Mouse (Mus musculus): ENCODE results near the gene Bloc1s5.
"Not testable (repeated sequence)": the region's sequence is repeated elsewhere in the genome, so short reads cannot be mapped to it uniquely, and the experiment has no call there.

The Bloc1s5 gene

DNA sequence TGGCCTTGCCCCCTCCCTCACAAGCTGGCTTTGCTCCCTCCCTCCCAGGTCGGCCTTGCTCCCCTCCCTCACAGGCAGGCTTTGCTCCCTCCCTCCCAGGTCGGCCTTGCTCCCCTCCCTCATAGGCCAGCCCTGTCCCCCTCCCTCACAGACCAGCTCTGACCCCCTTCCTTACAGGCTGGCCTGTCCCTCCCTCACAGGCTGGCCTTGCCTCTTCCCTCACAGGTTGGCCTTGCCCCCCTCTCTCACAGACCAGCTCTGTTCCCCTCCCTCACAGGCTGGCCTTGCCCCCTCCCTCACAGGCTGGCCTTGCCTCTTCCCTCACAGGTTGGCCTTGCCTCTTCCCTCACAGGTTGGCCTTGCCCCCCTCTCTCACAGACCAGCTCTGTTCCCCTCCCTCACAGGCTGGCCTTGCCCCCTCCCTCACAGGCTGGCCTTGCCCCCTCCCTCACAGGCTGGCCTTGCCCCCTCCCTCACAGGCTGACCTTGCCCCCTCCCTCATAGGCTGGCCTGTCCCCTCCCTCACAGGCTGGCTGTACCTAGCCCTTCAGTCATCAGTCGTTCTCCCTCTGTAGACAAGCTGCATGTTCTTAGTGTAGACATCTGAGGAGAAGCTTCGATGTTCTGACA, 16.8 kb downstream of the Bloc1s5 start:
- in situ Hi-C loops (cut with MseI, MboI), result not testable (repeated sequence)

DNA sequence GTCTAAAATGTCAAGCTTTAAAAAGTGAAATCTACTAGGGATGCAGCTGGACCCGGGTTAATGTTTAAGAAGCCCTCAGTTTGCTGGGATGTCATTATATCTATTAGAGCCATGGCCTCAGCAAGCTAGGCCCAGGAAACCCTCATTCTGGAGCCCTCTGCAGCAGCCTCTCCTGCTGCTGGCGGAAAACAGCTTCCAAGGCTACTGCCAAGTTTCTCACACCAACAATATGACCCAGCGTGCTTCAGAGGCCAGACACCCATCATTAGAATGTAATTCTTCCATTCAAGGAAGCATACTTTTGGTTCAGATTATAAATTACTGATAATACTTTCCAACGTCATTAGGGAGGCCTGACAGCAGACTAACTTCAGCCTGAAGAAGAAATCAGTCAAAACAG, 18.0 kb downstream of the Bloc1s5 start:
- in situ Hi-C loops (cut with MseI, MboI), result no loop called here

DNA sequence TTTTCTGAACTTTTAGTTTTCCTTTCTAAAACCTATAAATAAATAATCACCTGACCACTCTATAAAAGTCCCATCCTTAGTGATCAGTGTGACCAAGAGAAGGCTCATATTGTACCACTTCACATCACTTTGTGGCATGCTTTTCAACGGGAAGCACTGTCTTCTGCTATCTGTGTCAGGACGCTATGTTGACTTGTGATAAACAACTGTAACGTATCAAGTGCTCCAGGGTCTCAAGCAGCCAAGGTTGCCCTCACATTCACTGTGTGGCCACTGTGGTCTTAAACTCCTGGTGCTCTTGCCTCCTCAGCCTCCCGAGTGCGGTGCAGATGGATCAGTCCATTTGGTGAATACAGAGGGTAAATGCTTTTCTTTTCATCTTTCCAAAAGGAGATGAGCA, 19.3 kb downstream of the Bloc1s5 start:
- in situ Hi-C loops (cut with MseI, MboI), result no loop called here

DNA sequence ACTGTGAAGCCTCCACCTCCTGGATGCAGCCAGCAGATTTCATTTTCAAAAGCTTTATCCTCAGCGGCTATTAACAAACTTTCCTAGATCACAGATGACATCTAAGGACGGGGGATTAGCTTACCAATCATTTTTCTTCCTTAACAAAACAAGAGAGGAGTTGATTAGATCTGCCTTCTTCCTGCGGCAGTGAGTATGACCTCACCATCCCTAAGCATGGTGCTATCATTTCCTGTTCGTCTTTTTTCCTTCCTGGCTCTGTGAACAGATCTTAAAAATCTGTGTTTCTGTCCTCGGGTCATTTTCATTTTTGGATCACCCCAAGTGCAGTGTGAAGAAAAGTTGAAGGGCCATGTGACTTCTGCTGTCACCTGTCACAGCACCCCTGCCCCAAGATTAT, 20.6 kb downstream of the Bloc1s5 start:
- in situ Hi-C loops (cut with MseI, MboI), result no loop called here

DNA sequence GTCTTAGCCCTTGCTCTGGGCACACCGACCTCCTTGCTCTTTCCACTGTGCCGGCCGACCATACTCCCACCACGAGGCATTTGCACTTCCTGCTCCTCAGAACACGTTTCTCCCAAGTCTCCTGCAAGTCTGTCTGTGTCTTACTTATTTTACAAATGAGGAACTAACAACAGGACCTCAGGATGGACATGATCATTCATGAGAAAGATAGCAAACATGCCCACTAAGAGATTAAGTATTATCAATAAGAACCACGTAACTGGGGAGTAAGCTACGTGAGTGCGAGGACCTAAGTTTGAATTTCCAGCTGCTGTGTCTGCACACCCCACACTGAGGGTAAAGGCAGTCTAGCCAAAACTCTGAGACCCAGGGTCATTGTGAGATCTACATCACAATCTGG, 21.3 kb downstream of the Bloc1s5 start:
- in situ Hi-C loops (cut with MseI, MboI), result no loop called here

DNA sequence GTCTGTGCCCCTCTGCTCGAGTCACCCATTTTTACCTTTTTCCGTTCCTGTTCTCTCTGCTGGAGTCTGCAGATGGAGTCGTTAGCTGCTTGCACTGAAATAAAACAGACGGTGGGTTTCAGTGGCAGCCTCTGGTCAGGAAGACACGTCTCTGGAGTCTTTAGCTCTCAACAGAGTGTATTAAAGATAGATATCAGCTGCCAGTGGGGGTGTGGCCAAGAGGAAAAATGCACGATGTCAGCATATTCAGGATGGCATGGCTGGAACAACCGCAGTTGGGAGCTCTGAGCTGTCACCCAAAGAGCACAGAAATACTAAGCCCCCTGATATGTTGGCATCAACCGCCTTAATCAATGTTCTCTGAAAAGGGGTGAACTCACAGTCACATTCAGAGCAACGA, 22.3 kb downstream of the Bloc1s5 start:
- in situ Hi-C loops (cut with MseI, MboI), result no loop called here

DNA sequence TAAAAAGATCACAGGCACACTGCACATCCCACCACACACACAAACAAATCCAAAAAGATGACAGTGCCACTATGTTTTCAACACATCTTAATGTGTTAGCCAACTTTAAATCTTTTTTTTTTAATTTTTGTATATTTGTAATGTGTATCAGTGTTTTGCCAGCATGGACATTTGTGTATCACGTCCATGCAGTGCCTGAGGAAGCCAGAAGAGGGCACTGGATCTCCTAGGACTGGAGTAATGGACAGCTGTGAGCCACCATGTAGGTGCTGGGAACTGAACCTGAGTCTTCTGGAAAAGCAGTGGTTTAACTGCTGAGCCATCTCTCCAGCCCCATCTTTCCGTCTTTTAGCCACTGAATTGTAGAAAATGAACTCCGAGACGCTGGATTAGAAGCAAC, 22.7 kb downstream of the Bloc1s5 start:
- in situ Hi-C loops (cut with MseI, MboI), result no loop called here

DNA sequence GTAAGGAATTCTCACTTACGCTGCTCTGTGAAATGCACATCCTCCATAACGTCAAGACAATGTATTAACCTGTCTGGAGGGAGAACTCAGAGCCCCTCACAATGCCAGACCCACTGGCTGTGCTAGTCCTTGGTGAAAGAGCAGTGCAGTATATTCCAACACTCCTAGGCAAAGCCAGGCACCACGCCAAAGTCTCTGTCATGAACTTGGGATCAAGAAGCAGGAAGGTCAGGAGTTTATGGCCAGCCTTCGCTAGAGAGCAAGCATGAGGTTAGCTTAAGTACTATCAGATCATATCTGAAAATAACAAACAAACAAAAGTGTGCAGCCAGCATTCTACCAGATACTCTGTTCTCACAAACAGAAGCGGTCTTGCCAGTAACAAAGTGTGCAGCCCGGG, 24.6 kb downstream of the Bloc1s5 start:
- in situ Hi-C loops (cut with MseI, MboI), result no loop called here

DNA sequence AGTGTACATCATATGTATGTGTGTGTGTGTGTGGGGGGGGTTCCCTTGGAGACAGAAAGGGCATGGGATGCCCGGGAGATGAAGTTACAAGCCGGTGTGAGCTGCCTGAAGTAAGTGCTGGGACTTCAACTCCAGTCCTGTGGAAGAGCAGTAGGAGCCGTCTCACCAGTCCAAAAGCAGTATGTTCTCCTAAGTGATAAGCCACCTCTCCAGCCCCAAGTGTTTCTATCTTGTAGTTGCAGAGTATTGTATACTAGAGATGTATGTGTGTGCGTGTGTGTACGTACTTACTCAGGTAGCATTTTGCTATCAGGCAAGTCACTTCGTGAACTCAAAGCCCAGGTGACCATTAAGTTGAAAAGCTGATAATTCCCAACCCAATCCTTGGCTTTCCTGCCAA, 27.8 kb downstream of the Bloc1s5 start:
- in situ Hi-C loops (cut with MseI, MboI), result no loop called here

DNA sequence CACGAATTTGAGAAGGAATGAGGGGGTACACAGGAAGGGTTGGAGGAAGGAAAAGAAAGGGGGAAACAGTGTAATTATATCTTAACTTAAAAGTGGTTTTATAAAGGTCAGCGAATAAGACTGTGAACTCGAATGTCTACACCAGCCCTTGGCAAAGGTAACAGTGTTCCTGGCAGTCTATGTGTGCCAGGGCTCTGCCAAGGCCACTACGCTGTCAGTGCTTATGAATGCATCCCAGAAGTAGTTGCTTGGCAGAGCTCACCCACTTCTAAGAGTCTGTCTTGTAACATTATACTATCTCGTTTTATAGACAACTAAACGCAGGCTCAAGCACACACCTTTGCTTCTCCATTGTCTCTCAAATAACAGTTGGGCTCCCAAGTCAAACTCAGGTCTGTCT, 29.6 kb downstream of the Bloc1s5 start:
- in situ Hi-C loops (cut with MseI, MboI), result no loop called here

DNA sequence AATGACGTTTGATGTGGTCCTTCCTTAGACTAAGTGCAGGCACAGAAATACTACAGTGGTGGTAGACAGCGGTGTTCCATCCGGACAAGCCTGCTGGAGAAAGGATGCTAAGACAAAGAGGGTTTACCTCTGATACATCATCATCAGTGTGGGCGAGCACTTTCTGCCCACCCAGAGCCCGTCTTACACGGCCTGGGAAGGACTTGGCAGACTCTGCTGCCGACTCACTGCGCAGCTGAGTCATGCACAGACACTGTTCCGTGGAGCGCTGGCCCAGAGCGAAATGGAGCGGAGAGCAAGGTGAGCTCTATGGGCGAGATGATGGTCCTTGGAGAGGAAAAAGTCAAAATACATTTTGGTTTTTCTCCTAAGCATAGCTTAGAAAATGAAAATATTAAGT, 31.9 kb downstream of the Bloc1s5 start:
- in situ Hi-C loops (cut with MseI, MboI), result no loop called here

DNA sequence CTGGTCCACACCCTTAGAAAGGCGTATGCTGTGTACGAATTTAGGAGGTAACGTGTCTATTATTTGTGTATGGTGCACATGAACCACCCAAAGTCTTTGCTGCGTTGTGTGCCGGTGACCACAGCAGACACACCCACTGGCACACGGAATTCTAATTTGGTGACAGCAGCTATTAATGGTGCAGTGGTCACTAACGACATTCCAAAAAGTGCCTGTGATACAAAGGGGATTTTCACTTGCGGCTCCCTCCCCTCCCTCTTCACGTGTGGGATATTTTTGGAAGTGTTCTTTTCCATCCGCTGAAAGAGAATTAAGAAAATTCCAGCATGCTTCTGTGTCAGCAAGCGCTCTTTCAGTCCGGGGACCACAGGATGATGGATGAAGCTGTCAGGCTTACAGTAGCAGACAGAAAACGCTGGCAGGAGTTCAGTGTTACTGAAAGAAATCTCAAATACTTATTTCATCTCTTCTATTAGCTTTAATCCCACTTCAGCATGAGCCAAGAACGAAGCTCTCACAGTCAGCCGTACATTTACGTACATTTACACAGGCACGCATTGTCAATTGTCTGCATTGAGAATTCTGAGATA, 32.6 kb downstream of the Bloc1s5 start:
- in situ Hi-C loops (cut with MseI, MboI), result no loop called here

DNA sequence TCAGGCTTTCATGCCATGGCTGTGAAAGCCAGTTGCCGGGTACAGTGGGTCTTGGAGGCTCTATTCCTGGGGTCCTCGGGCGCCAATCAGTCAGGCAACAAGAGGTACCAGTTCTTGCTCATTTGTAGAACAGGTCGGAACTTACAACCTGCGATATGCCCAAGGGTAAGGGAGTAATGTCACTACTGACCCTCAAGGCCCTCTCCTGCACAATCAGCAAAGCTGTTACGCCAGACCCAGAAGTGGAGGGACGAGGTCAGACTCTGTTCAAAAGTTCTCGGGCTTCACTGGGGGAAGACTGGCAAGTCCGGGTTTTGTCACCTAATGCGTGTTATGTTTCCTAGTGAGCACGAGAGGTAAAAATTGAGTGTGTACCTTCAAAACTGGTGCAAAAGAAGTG, 34.1 kb downstream of the Bloc1s5 start:
- in situ Hi-C loops (cut with MseI, MboI), result no loop called here

DNA sequence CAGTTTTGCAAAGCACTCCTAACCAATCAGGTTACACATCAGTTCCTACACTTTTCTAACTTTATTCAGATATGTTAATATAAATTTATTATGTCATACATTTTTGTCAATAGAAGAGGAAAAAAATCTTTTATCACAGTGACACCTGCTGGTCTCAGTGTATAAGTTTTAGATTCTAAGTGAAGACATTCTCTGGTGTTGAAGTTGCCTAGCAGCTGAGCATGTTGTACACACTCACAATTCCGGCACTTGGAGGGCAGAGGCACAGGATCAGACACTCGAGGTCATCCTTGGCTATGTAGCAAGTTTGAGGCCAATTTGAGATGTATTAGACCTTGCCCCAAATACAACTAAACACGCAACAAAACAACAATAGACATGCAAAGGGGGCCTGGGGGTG, 37.8 kb downstream of the Bloc1s5 start:
- in situ Hi-C loops (cut with MseI, MboI), result loop anchor here in 1 of 2 experiments (25.0 kb wide), 1 partner anchor 260 kb away; the partner anchor contains the start of gene Bmp6

DNA sequence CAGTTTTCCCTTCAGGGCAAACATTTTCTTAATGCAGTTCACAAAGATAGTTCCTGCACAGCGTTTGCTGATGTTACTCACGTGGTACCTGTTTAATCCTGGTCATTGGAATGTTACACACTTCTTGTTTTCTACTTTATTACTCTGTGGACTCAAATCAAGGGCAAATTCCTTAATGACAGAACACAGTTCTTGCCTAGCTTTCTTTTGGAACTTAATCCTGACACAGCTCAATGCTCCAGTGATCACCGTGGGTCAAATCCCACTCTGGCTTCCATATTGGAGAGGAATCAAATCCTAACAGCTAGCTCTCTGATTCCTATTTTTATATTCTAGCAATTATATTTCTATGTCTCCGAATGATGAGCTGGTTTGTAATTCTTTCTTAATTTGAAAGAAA, 38.4 kb downstream of the Bloc1s5 start:
- in situ Hi-C loops (cut with MseI, MboI), result loop anchor here in 1 of 2 experiments (25.0 kb wide), 1 partner anchor 259 kb away; the partner anchor contains the start of gene Bmp6

DNA sequence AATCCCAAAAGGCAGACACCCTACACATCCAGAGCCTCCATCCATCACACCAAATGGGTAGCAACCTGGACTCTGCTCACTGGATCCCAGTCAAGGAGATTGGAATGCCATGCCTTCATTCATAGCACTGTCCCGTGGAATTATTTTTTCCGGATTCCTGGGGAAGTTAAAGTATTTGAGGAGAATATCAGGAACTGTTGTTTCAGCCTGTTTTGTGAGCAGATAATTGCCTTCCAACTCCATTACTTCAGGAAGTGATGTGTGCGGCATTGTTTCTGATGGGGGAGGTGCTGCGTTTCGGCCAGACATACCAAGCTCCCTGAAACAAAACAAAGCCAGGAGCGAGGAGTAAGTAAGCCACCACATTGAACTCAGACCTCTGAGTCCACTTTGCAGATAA, 41.8 kb downstream of the Bloc1s5 start:
- in situ Hi-C loops (cut with MseI, MboI), result loop anchor here in 1 of 2 experiments (25.0 kb wide), 1 partner anchor 256 kb away; the partner anchor contains the start of gene Bmp6

DNA sequence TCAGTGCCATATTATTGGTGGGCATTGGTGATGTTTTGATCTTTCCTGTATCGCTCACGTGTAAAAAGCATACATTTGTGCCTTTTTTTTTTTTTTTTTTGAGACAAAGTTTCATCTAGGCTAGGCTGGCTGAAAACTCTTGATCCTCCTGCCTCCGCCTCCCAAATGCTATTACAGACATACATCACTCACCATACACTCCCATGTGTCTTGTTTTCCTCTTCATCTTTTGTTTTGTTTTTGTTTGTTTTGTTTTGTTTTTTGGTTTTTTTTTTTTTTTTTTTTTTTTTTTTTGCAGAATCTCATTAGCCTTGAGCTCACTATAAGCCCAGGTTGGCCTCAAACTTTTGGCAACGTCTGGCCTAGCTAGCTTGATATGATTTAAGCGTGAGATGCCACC, 47.6 kb downstream of the Bloc1s5 start:
- in situ Hi-C loops (cut with MseI, MboI), result loop anchor here in 1 of 2 experiments (25.0 kb wide), 1 partner anchor 250 kb away; the partner anchor contains the start of gene Bmp6

DNA sequence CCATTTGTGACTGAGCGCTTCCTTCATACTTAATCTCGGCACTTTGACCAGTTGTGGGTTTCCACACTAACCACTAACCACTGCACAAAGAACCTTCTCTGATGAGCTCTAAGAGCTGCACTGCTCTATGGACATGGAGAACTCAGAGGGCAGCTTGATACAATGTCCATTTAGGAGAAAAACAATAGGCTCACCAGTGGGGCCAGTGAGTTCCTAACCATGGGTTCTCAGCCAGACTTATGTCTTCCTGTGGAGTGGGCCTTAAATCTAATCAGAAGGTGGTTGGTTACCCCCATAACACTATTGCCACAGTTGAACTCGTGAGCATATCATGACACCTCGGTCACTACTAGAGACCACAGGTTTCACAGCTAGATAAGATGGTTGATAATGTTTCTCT, 48.5 kb downstream of the Bloc1s5 start:
- in situ Hi-C loops (cut with MseI, MboI), result loop anchor here in 1 of 2 experiments (25.0 kb wide), 1 partner anchor 249 kb away; the partner anchor contains the start of gene Bmp6

DNA sequence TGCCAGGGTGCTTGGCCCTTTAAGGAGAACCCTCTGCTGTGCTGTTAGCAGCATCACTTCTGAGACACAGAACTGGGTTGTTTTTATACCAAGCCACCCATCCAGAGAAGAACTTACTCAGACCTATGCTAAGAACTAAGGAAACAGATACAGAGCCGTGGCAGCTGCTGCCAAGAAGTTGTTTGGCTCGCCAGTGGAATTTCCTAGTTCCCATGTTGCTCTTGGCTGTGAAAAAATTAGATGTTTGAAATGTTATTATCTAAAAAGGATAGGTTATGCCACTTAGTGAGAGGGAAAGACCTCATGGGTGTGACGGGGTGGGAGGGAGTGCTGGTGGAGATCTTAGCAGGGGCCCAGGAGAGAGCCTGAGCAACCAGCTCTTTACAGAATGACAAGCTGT, 52.1 kb downstream of the Bloc1s5 start:
- in situ Hi-C loops (cut with MseI, MboI), result loop anchor here in 1 of 2 experiments (25.0 kb wide), 1 partner anchor 245 kb away; the partner anchor contains the start of gene Bmp6

DNA sequence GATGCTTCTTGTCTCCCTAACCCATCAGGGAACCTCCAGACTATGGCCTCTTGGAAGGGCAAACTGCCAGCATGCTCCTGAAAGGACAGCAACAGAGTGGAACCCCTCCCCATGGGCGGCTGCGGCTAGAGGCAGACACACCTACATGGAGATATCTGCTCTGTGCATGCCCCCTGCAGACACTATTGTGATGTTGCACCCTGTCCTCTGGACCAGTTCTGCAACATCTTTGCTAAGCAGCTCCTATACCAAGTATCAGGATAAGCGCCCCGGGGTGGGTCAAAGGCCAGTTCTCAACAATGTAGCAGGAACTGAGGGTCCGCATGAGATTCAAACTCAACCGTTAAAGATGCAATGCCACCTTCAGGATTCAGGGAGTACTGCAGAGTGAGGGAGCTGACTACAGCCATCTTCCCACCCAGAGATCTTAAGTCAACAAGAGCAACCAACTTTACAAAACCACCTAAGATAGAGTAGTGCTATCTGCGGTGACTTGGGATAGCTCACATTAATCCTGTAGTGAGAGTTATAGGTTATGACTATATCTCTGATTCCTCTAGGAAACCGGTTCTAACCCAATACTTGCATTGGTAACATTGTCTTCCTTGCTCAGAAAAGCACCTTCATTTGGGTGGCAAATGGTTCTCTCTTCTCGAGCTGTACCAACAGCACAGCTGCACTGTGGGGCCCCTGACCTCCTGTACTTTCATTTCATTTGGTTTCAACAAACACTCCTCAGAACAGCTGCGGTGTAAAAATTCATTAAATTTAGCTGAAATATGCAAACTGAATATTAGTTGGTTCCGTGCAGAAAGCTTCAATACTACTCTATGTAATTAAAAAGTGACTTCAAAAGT, 54.1 kb downstream of the Bloc1s5 start:
- in situ Hi-C loops (cut with MseI, MboI), result loop anchor here in 1 of 2 experiments (25.0 kb wide), 1 partner anchor 244 kb away; the partner anchor contains the start of gene Bmp6

DNA sequence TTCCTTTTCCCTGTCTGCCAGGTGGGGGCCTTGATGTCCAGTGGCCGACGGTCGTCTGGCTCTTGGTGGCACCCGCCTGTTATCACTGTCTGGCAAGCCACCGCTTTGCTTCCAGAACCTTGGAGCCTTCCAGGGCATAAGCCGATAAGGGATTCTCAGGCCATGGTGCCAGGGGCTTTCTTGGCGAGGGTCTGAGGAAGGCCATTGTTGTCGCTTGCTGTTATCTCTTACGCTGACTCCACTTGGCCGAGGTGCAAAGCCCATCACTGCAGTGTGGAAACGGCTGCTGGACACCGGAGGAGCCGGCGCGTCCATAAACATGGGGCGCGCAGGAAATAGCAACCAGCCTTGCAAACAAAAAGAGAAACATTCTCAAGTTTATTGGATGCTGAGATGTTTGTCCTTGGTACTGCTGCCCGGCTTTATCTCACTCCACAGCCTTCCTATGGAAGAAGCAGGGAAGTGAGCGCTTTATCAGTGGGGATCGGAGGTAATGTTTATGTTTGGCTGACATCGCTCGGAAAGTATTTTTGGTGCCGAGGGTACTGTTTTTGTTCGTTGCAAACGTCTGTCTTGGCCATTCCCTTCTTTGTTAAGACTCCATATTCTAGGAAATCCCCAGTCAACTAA, 54.8 kb downstream of the Bloc1s5 start:
- in situ Hi-C loops (cut with MseI, MboI), result loop anchor here in 1 of 2 experiments (25.0 kb wide), 1 partner anchor 243 kb away; the partner anchor contains the start of gene Bmp6

DNA sequence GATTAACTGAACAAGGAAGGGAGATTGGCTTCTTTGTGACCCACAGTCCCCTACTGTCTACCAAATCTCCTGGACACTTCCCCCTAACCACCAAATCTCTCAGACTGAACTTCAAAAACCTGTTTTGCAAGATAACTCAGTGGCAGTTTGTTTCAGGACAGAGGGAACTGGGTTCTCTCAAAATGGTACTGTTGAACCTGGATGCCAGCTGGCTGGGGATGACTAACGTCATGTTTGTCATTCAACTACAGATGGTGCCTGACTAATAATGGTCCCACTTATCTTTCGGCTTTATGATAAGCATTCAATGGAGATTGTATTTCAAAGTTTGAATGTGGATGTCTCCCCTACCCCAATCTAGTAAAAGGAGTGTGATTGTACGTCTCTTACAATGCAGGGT, 60.2 kb downstream of the Bloc1s5 start:
- in situ Hi-C loops (cut with MseI, MboI), result loop anchor here in 1 of 2 experiments (25.0 kb wide), 1 partner anchor 237 kb away; the partner anchor contains the start of gene Bmp6
